Mouse (Mus musculus) megakaryocyte, embryonic 14.5 days (primary cell): ENCODE data around the gene Ryr1. TPM values are rescaled to one million over a fixed set of nuclear protein-coding genes. Genes with fewer than 3 reads are reported as not detected.

Source experiments
- H3K27me3 ChIP-seq: replicated peaks from 2 replicates; pipeline ENCODE3; 2012; ENCODE audit warnings: inconsistent platforms
- H3K36me3 ChIP-seq: replicated peaks from 2 replicates; pipeline ENCODE3; 2012; ENCODE audit warnings: low read length, inconsistent platforms, mixed read lengths
- H3K4me1 ChIP-seq: 2 replicates; pipeline ENCODE4 v1.6.1; 2012; ENCODE audit warnings: inconsistent platforms
- H3K4me3 ChIP-seq: replicated peaks from 2 replicates; pipeline ENCODE3; 2012; ENCODE audit warnings: moderate library complexity, mild to moderate bottlenecking, inconsistent platforms
- H3K9me3 ChIP-seq: 2 replicates; pipeline ENCODE4 v1.6.1; 2012; ENCODE audit warnings: inconsistent platforms
- FLI1 ChIP-seq: IDR thresholded peaks from 2 replicates; pipeline ENCODE4 v1.6.1; 2012; ENCODE audit warnings: low read length, inconsistent platforms, mixed read lengths
- GATA1 ChIP-seq: IDR thresholded peaks from 3 replicates; pipeline ENCODE4 v1.6.1; 2012; ENCODE audit warnings: mixed read lengths, low read length, inconsistent platforms, borderline replicate concordance
- polyA plus RNA-seq: library from polyadenylated mRNA; stranded (reverse); fragments of >175 nt; gene quantifications from 2 replicates; pipeline ENCODE4 v1.2.3, GENCODE M21; 2012; ENCODE audit warnings: low replicate concordance; ENCODE audit not compliant: insufficient read depth

Gene Ryr1
- polyA plus RNA-seq, 1 experiment = 0.12 TPM

GRCm38 (mm10) chr7:29025566-29025965 is 99.4 kb downstream of the Ryr1 start:
- Histone ChIP-seq H3K9me3 (peaks cover 3% of the 10 kb centered on the region), H3K4me3 (no peak overlapping the region), H3K4me1 (peaks cover 61% of the 10 kb centered on the region), H3K27me3 (peaks cover 22% of the 10 kb centered on the region), H3K36me3 (no peaks in the 10 kb centered on the region)
- TF ChIP-seq GATA1 = no peak
- no peak for TF ChIP-seq FLI1

DNA sequence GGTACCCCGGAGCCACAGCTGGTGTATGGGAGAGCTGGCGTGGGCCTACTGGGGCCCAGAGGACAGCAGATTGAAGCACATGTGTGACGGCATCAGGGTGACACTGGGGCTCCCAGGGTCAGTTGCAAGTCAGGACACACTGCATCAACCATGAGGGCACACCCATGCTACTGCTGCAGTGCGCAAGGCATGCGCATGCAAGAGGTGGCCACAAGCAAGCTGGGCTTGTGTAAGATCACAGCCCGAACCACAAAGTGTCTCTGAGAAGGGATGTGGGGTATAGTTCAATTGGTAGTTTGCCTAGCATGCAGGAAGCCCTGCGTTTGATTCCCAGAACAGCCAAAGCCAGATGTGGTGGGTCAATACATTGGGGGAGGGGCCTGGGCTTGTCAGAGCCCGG is 101.5 kb downstream of the Ryr1 start:
- peaks cover 3% of the 10 kb centered on the region for H3K9me3 ChIP-seq
- H3K27me3 ChIP-seq = peaks cover 42% of the 10 kb centered on the region
- H3K36me3 ChIP-seq = no peaks in the 10 kb centered on the region
- H3K4me1 ChIP-seq = peaks cover 60% of the 10 kb centered on the region
- H3K4me3 ChIP-seq = peak overlapping the region; percentile 35
- TF ChIP-seq GATA1 = no peak
- TF ChIP-seq FLI1 = no peak

DNA sequence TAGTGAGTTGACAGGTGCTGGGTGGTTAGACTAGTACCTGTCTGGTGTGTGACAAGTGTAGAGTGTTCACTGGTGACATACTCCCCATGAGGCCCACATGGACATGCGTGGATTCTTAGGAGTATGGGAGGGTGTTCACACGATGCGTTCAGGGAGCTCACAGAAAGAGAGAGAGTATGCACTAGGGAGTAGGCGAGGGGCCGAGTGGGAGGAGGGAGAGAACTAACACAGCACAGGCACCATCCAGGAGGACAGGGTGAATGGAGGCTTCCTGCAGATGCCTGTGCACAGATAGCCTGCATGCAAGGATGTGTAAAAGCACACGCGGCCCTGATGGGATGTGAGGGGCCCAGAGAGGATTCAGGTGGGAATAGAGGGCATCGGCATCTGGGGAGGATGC is 102.5 kb downstream of the Ryr1 start:
- peak overlapping the region; percentile 31 for H3K4me3 ChIP-seq
- no peaks in the 10 kb centered on the region for H3K36me3 ChIP-seq
- TF ChIP-seq FLI1 (no peak), GATA1 (no peak)
- peaks cover 67% of the 10 kb centered on the region for H3K4me1 ChIP-seq
- H3K27me3 ChIP-seq = peaks cover 52% of the 10 kb centered on the region
- peaks cover 3% of the 10 kb centered on the region for H3K9me3 ChIP-seq

GRCm38 (mm10) chr7:29019447-29020220 is 105.3 kb downstream of the Ryr1 start:
- Histone ChIP-seq H3K36me3 (no peaks in the 10 kb centered on the region), H3K27me3 (peaks cover 66% of the 10 kb centered on the region), H3K4me1 (peaks cover 60% of the 10 kb centered on the region), H3K4me3 (peak overlapping the region; percentile 91), H3K9me3 (peaks cover 14% of the 10 kb centered on the region)
- TF ChIP-seq FLI1 = no peak
- TF ChIP-seq GATA1 = no peak

- Histone ChIP-seq H3K27me3 (peaks cover 58% of the 10 kb centered on the region), H3K4me1 (peaks cover 46% of the 10 kb centered on the region), H3K36me3 (no peaks in the 10 kb centered on the region), H3K4me3 (no peak overlapping the region), H3K9me3 (peaks cover 31% of the 10 kb centered on the region)
- TF ChIP-seq FLI1 (no peak), GATA1 (no peak)
These were observed 107.8 kb downstream of the Ryr1 start for GRCm38 (mm10) chr7:29017222-29017621.

- Histone ChIP-seq H3K9me3 (peaks cover 30% of the 10 kb centered on the region), H3K36me3 (no peaks in the 10 kb centered on the region), H3K4me3 (no peak overlapping the region), H3K4me1 (peaks cover 46% of the 10 kb centered on the region), H3K27me3 (peaks cover 60% of the 10 kb centered on the region)
- TF ChIP-seq GATA1 (no peak), FLI1 (no peak)
These were observed 108.5 kb downstream of the Ryr1 start for GRCm38 (mm10) chr7:29016440-29016839.

DNA sequence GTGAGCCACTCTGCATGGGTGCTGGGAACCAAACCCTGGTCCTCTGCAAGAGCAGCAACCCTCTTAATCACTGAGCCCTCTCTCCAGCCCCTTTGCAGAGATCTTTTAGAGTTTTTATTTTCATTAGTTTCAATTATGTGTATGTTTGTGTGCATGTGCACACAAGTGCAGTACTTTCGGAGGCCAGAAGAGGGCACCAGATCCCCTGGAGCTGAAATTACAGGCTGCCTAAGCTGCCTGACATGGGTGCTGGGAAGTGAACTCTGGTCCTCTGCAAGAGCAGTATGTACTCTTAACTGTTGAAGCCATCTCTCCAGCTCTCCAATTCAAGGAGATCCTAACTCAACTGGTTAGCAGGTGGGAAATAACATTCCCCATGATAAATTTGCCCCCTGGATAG is 110.0 kb downstream of the Ryr1 start:
- H3K4me1 ChIP-seq = peaks cover 43% of the 10 kb centered on the region
- H3K27me3 ChIP-seq = peaks cover 51% of the 10 kb centered on the region
- no peak overlapping the region for H3K4me3 ChIP-seq
- no peaks in the 10 kb centered on the region for H3K36me3 ChIP-seq
- H3K9me3 ChIP-seq = peaks cover 28% of the 10 kb centered on the region
- no peak for TF ChIP-seq FLI1
- no peak for TF ChIP-seq GATA1

DNA sequence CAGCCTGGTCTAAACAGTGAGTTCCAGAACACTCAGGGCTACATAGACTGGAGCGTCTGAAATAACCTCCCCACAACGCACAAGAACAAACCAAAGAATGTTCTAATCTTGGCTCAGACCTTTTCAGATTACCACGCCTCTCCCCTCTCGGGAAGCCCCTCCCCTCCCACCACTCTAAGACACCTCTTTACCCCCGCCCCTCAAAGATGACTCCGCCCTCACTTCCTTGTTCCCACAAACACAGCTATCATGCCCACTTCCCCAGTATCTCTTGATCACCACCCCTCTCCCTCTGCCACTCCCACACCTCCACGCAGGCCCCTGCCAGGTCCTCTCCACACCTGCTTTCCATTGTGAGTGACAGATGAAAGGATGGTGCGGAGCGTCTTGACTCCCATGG is 116.3 kb downstream of the Ryr1 start:
- peaks cover 43% of the 10 kb centered on the region for H3K4me1 ChIP-seq
- peaks cover 13% of the 10 kb centered on the region for H3K9me3 ChIP-seq
- no peak overlapping the region for H3K4me3 ChIP-seq
- H3K27me3 ChIP-seq = peaks cover 25% of the 10 kb centered on the region
- H3K36me3 ChIP-seq = peaks cover 6% of the 10 kb centered on the region
- TF ChIP-seq FLI1 (no peak), GATA1 (no peak)

DNA sequence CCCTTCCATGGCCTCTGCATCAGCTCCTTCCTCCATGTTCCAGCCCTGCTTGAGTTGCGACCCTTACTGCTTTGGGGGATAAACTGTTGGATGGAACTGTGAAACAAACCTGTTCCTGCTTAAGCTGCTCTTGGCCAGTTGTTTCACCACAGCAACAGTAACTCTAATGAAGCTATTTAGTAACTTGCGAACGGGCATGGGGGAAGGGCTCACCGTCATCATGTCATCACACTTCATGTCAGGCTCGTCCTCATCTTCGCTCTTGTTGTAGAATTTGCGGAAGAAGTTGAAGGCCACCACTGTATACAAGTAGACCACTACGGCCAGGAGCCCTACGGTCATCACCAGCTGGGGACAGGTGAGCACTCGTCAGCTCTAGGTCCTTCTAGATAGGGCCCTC is 116.8 kb downstream of the Ryr1 start:
- peaks cover 7% of the 10 kb centered on the region for H3K9me3 ChIP-seq
- peaks cover 42% of the 10 kb centered on the region for H3K4me1 ChIP-seq
- TF ChIP-seq FLI1 (no peak), GATA1 (no peak)
- peaks cover 23% of the 10 kb centered on the region for H3K27me3 ChIP-seq
- H3K4me3 ChIP-seq = no peak overlapping the region
- peaks cover 11% of the 10 kb centered on the region for H3K36me3 ChIP-seq

DNA sequence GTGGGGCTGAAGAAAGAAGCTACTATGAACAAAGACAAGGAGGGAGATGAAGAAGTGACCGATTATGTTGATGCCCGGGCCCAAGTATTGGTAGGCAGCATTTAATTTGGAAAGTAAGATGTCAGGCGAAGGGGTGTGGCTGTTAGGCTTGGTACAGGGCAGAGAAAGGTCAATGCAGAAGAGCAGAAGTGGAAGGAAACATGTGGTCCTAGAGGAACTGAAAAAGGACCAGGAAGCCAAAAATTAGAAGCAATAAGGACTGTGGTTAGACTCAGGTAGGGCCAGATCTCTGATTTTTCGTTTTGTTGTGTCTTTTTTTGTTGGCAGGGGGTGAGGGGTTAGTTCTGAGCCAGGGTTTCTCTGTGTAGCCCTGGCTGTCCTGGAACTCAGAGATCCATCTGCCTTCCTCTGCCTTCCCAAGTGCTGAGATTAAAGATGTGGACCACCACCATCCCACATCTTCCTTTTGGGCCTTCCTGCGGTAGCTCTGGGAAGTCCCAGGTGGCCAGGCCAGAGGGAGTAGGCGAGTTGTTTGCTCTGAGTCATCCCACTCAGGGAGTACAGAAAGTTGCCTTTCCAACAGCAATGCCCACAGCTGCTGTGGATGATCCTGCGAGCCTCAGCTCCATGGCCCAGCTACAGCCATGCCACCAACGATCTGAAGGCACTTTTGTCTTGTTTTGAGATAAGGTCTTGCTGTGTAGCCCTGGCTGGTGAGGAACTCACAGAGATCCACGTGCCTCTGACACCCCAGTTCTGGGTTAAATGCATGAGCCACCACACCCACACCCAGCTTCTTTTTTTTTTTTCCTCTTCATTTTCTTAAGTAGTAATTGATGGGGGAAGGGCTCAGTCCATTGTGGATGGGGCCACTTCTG is 117.5 kb downstream of the Ryr1 start:
- 0 out of 2 replicates have a peak, but pooled peaks cover 3% of the 10 kb centered on the region for H3K9me3 ChIP-seq
- peaks cover 18% of the 10 kb centered on the region for H3K36me3 ChIP-seq
- H3K4me1 ChIP-seq = peaks cover 44% of the 10 kb centered on the region
- peaks cover 23% of the 10 kb centered on the region for H3K27me3 ChIP-seq
- TF ChIP-seq GATA1 (no peak), FLI1 (no peak)
- no peak overlapping the region for H3K4me3 ChIP-seq
